Mouse (Mus musculus) right cerebral cortex, postnatal 4 days (tissue): Measurements from ENCODE around the gene Epn2.
A peak's percentile ranks its signal among the peaks of the same experiment; 100 is the strongest.

Experiments
- DNase-seq: peaks from one replicate; pipeline ENCODE4 v3.0.0-alpha.2; 2022

Gene Epn2

GRCm38 (mm10) chr11:61535530-61535929 lies 44.0 kb downstream of the Epn2 start:
- DNase-seq: no peak

DNA sequence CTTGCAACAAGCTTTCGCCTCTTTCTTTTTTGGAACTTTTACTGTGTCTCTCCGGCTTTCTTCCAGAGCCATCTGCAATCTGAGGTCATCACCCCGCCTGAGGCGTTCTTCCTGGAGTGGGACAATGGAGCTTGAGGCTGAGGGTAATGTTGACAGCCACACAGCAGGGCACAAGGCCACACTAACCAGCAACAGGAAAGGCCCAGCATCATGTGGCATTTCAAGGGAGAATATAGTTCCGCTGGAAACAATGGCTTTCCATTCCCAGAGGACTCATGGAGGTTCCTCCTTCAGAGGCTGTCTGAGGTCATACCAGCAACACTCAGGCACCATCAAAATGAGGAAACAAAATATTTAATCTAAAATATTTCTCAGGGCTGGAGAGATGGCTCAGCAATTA lies 45.9 kb downstream of the Epn2 start:
- no peak for DNase-seq

GRCm38 (mm10) chr11:61532820-61533219 lies 46.7 kb downstream of the Epn2 start:
- no peak for DNase-seq

- DNase-seq: no peak
These were observed 50.2 kb downstream of the Epn2 start for GRCm38 (mm10) chr11:61529268-61529713.

DNA sequence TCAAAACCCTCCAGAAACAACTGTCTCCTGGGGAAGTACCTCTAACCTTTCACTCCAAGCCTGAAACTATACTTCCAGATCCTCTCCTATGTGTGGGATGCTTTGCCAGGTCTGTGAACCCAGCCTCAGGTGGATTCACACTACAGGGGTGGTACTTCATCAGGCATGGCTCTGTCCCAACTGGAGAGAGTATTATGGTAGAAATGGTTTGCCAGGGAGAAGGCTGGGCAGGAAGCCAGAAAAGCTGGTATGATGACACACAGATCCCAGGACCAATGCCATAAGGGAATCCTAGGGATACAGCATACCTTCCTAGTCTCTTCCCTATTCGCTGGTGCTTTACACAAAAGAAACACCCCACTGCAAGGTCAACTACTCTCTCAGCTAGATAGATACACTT lies 52.6 kb downstream of the Epn2 start:
- no peak for DNase-seq

- no peak for DNase-seq
These were observed 59.9 kb downstream of the Epn2 start for GRCm38 (mm10) chr11:61519484-61520107.

GRCm38 (mm10) chr11:61518871-61519270 lies 60.6 kb downstream of the Epn2 start:
- no peak for DNase-seq

GRCm38 (mm10) chr11:61517971-61518370 lies 61.5 kb downstream of the Epn2 start:
- DNase-seq: no peak

DNA sequence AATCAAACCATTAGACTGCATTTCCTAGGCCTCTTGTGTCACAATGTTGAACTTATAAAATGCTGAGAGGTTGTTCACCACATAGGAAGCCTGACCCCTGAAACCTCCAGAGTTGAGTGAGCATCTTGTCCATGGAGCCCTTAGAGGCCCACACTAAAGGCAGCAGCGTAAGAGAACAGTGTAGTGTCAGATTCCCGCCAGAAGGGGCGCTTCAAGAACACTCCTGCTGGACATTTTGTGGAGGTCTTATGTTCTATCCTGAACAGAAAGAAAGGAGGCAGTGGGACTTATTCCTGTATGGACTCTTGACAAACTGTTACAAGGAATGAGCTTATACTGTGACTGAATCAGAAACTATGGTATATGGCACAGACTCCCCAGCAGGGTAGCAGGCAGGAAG lies 64.5 kb downstream of the Epn2 start:
- peak; percentile 44 for DNase-seq

GRCm38 (mm10) chr11:61504713-61505257 lies 74.7 kb downstream of the Epn2 start, which contains the start of gene B9d1:
TSS of gene B9d1 (plus strand) at chr11:61505144.
- DNase-seq: peak; percentile 97

GRCm38 (mm10) chr11:61503933-61504332 lies 75.6 kb downstream of the Epn2 start:
- peak; percentile 33 for DNase-seq

DNA sequence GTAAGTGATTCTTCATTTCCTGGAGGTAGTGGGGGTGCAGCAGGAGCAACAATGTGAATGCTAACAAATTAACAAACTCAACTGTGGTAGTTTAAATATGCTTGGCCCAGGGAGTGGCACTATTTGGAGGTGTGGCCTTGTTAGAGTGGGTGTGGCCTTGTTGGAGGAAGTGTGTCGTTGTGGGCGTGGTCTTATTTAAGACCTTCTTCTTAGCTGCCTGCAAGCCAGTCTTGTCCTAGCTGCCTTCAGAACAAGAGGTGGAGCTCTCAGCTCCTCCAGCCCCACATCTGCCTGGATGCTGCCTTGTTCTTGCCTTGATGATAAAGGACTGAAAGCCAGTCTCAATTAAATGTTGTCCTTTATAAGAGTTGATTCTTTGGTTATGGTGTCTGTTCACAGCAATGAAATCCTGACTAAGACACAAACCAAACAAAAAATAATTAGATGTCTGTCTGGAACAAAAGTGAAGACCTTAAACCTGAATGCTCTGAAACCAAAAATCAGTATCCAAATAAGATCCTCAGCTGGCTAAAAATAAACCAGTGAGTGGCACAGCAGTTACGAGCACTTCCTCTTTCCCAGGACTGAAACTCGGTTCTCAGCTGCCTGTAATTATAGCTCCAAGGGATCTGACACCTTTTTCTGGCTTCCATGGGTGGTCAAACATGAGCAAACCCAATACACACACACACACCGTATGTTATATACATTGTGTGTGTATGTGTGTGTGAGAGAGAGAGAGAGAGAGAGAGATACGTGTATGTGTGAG lies 80.6 kb downstream of the Epn2 start:
- DNase-seq: no peak

GRCm38 (mm10) chr11:61497490-61497889 lies 82.0 kb downstream of the Epn2 start:
- no peak for DNase-seq

- DNase-seq: no peak
These were observed 84.0 kb downstream of the Epn2 start for GRCm38 (mm10) chr11:61495528-61495927.

GRCm38 (mm10) chr11:61494129-61494997 lies 85.1 kb downstream of the Epn2 start, which contains the start of gene Mapk7:
TSS of gene Mapk7 (minus strand) at chr11:61494406.
- peak; percentile 100 for DNase-seq

GRCm38 (mm10) chr11:61493525-61494128 lies 85.9 kb downstream of the Epn2 start:
- peak; percentile 35 for DNase-seq

- DNase-seq: no peak
These were observed 86.6 kb downstream of the Epn2 start for GRCm38 (mm10) chr11:61492749-61493401.

- DNase-seq: no peak
These were observed 88.5 kb downstream of the Epn2 start for GRCm38 (mm10) chr11:61490944-61491520.

- no peak for DNase-seq
These were observed 89.6 kb downstream of the Epn2 start for GRCm38 (mm10) chr11:61489874-61490273.

DNA sequence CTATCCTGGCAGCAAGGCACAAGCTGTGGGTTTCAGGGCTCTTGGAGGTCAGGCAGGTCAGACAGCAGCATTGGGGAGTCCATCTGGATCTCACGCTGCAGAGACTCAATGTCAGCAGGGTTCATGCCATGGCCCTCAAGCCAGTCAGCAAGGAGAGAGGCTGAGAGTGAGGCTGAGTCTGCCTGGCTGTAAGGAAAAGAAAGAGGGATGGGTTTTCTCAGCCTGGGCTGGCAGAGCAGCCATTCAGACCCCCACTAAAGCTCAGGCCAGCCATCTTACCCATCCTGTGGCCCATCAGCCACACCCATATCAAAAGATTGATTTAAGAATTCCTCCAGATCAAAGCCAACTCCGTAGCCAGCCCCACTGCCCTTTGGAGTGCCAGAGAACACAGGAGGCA lies 90.4 kb downstream of the Epn2 start:
- no peak for DNase-seq

DNA sequence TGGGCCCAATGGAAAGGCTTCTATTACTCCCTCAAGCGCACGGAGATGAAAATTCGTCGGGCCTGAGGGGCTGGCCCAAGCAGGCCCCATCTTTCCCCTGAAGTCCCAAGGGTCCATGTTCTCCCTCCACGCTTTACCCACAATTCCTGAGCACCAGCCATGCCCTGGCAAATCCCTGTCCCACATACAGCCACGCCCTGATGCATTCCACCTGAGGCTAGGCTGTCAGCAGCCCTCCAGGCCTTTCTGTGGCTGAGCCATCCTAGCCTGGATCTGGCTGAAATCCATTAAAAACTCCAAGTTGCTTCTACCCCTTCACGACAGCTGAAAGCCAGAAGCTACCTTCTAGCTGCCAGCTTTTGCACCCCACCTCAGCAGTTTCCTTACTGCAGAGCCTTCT lies 91.6 kb downstream of the Epn2 start:
- no peak for DNase-seq

GRCm38 (mm10) chr11:61487401-61487800 lies 92.1 kb downstream of the Epn2 start:
- DNase-seq: peak; percentile 69
